Mouse (Mus musculus): Measurements from ENCODE around the gene Sugct. TPM values are rescaled to one million over a fixed set of nuclear protein-coding genes. Genes with fewer than 3 reads are reported as not detected.
"Not testable (repeated sequence)": the region's sequence is repeated elsewhere in the genome, so short reads cannot be mapped to it uniquely, and the experiment has no call there.

Gene Sugct
- total RNA-seq, 1 experiment from 2014 or later = 1.6 TPM

GRCm38 (mm10) chr13:17624976-17625375 is 70.4 kb downstream of the Sugct start:
- ATAC-seq (replicated peaks; ENCODE audit: low read depth, poor library complexity, severe bottlenecking) = no peak

GRCm38 (mm10) chr13:17606217-17606616 is 89.1 kb downstream of the Sugct start:
- ATAC-seq (replicated peaks; ENCODE audit: low read depth, poor library complexity, severe bottlenecking) = no peak

- peak; percentile 86 for ATAC-seq (replicated peaks; ENCODE audit: low read depth, poor library complexity, severe bottlenecking)
These were observed 90.7 kb downstream of the Sugct start for GRCm38 (mm10) chr13:17604670-17605069.

- ATAC-seq (replicated peaks; ENCODE audit: low read depth, poor library complexity, severe bottlenecking) = no peak
These were observed 91.6 kb downstream of the Sugct start for GRCm38 (mm10) chr13:17603756-17604155.

GRCm38 (mm10) chr13:17585267-17585913 is 110.0 kb downstream of the Sugct start:
- ATAC-seq (replicated peaks; ENCODE audit: low read depth, poor library complexity, severe bottlenecking) = peak; percentile 71

GRCm38 (mm10) chr13:17584804-17585203 is 110.5 kb downstream of the Sugct start:
- ATAC-seq (replicated peaks; ENCODE audit: low read depth, poor library complexity, severe bottlenecking) = peak; percentile 80

GRCm38 (mm10) chr13:17581684-17582083 is 113.7 kb downstream of the Sugct start:
- ATAC-seq (replicated peaks; ENCODE audit: low read depth, poor library complexity, severe bottlenecking) = peak; percentile 71

- no peak for ATAC-seq (replicated peaks; ENCODE audit: low read depth, poor library complexity, severe bottlenecking)
These were observed 136.0 kb downstream of the Sugct start for GRCm38 (mm10) chr13:17559357-17559756.

- peak; percentile 90 for ATAC-seq (replicated peaks; ENCODE audit: low read depth, poor library complexity, severe bottlenecking)
These were observed 159.0 kb downstream of the Sugct start for GRCm38 (mm10) chr13:17536341-17536740.

GRCm38 (mm10) chr13:17534871-17535270 is 160.5 kb downstream of the Sugct start:
- ATAC-seq (replicated peaks; ENCODE audit: low read depth, poor library complexity, severe bottlenecking) = no peak

- peak; percentile 94 for ATAC-seq (replicated peaks; ENCODE audit: low read depth, poor library complexity, severe bottlenecking)
These were observed 160.9 kb downstream of the Sugct start for GRCm38 (mm10) chr13:17534469-17534868.

- no peak for ATAC-seq (replicated peaks; ENCODE audit: low read depth, poor library complexity, severe bottlenecking)
These were observed 184.1 kb downstream of the Sugct start for GRCm38 (mm10) chr13:17511184-17511778.

- ATAC-seq (replicated peaks; ENCODE audit: low read depth, poor library complexity, severe bottlenecking) = no peak
These were observed 200.4 kb downstream of the Sugct start for GRCm38 (mm10) chr13:17494936-17495335.

GRCm38 (mm10) chr13:17494056-17494574 is 201.2 kb downstream of the Sugct start:
- ATAC-seq (replicated peaks; ENCODE audit: low read depth, poor library complexity, severe bottlenecking) = 0 out of 2 replicates have a peak, but pooled peaks have one; percentile 29

GRCm38 (mm10) chr13:17457981-17458380 is 237.4 kb downstream of the Sugct start:
- ATAC-seq (replicated peaks; ENCODE audit: low read depth, poor library complexity, severe bottlenecking) = not testable (repeated sequence)

GRCm38 (mm10) chr13:17432139-17432916 is 263.0 kb downstream of the Sugct start:
- ATAC-seq (replicated peaks; ENCODE audit: low read depth, poor library complexity, severe bottlenecking) = peak; percentile 93

- ATAC-seq (replicated peaks; ENCODE audit: low read depth, poor library complexity, severe bottlenecking) = no peak
These were observed 273.5 kb downstream of the Sugct start for GRCm38 (mm10) chr13:17421875-17422274.

GRCm38 (mm10) chr13:17420557-17420956 is 274.8 kb downstream of the Sugct start:
- ATAC-seq (replicated peaks; ENCODE audit: low read depth, poor library complexity, severe bottlenecking) = no peak

- ATAC-seq (replicated peaks; ENCODE audit: low read depth, poor library complexity, severe bottlenecking) = no peak
These were observed 352.5 kb downstream of the Sugct start for GRCm38 (mm10) chr13:17342836-17343235.

- peak; percentile 80 for ATAC-seq (replicated peaks; ENCODE audit: low read depth, poor library complexity, severe bottlenecking)
These were observed 359.3 kb downstream of the Sugct start for GRCm38 (mm10) chr13:17335885-17336540.
